Mouse (Mus musculus) G1E (cell line): ENCODE measurements around the gene Mapk11.

Experiments
- CTCF ChIP-seq: IDR thresholded peaks from 2 replicates; pipeline ENCODE4 v1.5.1; 2012; ENCODE audit warnings: low read depth, low read length, inconsistent platforms, mixed read lengths
- GATA1 ChIP-seq: IDR thresholded peaks from 2 replicates; pipeline ENCODE4 v1.6.1; 2012; ENCODE audit warnings: borderline replicate concordance, low read length, inconsistent platforms, mixed read lengths
- TAL1 ChIP-seq: conservative IDR thresholded peaks from 2 replicates; pipeline ENCODE4 v1.6.1; 2012; ENCODE audit warnings: low read depth, low read length, inconsistent platforms, mixed read lengths

DNA sequence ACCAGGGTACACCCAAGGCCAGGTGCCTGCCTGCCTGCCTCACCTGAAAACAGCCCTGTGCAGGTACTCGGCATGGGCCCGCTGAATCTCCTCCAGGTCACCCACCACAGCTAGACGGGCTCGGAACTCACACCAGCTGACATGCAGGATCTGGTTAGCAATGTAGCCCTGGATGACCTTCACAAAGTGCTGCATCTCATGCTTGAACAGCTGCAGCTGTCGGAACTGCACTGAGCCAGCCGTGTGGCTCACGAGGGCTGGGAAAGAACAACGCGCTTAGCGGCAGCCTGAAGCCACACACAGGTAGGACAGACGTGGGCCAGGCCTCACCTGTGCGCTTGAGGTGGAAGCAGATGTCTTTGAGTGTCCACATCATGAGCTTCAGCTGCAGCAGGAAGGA lies 48.6 kb downstream of the Mapk11 start:
- no peak for TF ChIP-seq TAL1
- no peak for TF ChIP-seq CTCF
- no peak for TF ChIP-seq GATA1
